Mouse (Mus musculus) heart, adult 11 months (tissue): ENCODE results near the gene Ctxn1.

Experiments
- DNase-seq: peaks from one replicate; pipeline ENCODE4 v3.0.0; 2022

The Ctxn1 gene

DNA sequence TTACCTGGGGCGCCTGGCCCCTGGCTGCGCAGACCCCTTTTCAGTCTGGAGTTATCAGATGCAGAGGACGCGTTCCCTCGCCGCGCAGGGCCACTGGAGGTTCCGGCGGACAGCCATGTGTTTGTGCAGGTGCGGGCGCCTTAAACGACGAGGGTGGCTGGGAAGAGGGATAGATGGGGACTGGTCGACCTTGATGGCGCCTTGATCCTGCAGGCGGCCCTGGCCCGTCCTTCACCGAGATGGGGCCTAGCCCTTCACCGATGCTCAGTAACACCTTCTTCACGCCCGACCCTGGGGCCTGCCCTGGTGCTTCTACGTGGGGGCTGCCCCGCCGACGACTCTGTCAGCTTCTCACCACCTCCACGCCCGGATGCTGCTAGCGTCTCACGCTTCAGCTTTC is 9.9 kb downstream of the Ctxn1 start:
- peak; percentile 93 for DNase-seq

DNA sequence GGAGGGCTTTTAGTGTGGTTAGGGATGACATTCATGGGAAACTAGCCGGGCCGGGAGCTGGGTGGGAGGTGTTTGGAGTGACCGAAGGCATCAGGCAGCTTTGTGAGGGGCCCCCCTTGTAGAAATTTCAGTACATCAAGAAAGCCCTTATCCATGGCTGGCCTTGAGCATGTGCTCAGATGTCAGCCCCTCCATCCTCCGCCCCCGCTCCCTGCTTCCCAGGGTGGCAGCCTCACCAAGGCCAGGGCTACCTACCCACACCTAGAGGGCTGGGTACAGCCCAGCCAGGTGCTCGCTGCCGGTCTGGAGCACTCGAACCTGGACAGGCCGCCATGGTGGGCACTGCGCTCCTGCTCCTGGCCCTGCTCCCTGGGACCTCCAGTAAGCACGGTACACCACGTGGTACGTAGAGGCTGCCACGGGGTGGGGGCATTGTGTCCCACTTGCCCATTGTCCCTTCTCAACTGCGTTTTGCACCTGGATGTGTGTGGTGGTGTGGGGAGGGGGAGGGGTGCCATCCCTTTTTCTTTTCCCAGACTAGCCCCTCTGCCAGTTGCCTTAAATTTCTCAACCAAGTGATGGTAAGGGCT is 11.0 kb downstream of the Ctxn1 start, which contains the start of gene Tgfbr3l:
Gene Tgfbr3l, plus strand, starts transcription at position 264 of the 590 bp plus-strand sequence.
- DNase-seq: peak; percentile 91

DNA sequence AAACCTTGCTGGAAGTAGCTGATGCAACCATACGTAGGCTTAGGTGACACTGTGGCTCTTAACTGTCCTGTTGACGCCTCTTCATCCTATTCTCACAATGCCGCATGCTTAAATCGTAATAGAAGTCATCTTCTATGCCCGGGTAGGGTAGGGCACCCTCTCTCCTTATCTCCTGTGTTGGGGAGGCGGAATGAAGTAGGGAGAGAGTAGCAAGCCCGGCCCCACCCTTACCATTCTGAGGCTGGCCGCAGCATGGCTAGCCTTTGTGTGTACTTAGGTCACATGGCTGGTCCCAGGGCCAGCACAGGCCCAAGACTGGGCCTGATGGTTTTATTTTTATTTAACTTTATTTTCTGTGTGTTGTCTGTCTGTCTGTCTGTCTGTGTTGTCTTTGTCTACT is 11.8 kb downstream of the Ctxn1 start:
- peak; percentile 70 for DNase-seq

DNA sequence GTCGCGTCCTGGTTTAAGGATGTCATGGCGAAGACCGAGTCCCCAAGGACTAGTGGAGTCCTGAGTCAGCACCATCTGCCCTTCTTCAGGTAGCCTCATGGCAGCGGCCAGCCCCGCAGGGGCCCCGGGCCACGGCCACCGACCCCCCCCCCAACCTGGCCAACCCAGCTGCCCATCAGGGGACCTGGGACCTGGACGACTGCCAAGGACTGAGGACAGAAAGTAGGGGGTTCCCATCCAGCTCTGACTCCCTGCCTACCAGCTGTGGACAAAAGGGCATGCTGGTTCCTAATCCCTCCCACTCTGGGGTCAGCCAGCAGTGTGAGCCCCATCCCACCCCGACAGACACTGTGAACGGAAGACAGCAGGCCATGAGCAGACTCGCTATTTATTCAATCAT is 13.3 kb downstream of the Ctxn1 start:
- peak; percentile 91 for DNase-seq

DNA sequence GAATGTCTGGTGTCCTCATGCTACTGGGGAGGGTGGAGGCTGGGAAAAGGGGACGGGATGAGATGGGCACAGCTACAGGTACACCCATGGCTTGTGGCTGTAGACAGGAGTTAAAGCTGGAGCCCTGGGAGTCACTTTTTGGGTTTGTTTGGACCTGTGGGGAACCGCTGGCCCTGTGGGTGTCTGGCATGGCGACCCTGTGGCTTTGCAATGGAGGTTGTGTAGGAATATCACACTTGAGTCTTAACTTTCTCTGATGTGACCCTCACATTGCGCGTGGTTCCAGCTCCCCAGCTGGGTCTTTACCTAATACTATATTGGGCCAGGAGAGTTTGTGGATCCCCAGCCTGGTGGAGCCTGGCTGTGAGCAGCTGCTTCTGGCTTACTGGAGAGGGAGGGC is 14.0 kb downstream of the Ctxn1 start:
- DNase-seq: peak; percentile 90

DNA sequence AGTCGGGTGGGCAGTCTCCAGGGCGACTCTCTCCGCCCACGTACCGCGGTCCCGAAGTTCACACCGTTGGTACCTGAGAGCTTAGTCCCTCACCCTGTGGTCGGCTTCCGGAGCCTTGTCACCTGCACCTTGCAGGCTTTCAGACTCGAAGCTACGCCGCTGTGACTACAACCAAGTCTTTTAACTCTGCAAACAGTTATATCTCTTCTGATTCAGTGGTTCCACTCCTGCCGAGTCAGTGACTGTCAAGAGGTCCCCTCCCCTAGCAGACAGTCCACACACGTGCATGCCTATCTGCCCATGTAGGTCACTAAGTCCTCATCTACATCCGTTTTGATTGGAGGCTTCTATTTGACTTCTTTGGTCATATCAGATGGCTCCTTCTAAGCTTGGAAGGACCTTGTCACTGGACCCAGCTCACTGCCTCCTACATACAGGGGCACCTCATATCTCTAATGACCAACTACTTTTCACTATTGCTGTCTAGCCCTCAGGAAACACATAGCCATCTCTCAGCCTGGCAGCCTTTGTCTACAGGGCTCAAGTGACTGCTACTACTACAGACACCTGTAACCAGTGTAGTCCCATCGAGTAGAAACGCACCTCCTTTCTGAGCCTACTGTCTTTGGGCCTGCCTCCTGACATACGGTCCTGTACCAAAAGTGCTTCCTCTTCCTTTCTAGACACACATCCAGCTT is 19.7 kb downstream of the Ctxn1 start:
- DNase-seq: peak; percentile 92

DNA sequence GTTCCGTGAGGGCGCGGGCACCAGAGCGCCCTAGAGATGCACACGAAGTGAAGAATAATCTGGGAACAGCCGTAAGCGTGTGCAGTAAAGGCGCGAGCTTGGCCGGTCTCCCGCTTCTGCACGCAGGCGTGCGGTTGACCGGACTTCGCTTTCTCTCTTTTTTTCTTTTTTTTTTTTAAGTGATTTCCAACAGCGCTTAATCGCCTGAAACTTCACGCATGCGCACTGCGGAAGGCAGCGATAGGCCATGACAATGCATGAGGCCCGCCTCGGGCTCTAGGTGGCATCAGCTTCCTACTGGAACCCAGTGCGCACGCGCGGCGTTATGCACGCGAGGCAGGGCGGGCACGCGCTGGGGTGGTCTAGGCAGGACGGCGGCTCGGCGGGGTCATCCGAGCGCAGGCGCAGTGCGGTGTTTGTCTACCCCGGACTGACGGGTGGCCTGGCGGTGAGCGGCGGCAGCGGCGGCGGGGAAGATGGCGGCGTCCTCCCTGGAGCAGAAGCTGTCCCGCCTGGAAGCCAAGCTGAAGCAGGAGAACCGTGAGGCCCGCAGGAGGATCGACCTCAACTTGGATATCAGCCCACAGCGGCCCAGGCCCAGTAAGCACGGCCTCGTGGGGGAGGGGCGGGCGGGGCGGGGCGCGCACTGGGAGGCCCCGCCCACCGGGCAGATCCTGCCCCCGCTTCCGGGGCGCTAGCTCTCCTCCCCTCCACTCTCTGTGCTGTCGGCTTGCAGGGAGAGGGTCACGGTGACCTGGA is 20.5 kb downstream of the Ctxn1 start, which contains the start of the genes Map2k7 and Gm49320:
Gene Map2k7, plus strand, starts transcription at position 307 of the 759 bp plus-strand sequence.
Gene Gm49320, plus strand, starts transcription at position 432 of the 759 bp plus-strand sequence.
- peak; percentile 100 for DNase-seq

DNA sequence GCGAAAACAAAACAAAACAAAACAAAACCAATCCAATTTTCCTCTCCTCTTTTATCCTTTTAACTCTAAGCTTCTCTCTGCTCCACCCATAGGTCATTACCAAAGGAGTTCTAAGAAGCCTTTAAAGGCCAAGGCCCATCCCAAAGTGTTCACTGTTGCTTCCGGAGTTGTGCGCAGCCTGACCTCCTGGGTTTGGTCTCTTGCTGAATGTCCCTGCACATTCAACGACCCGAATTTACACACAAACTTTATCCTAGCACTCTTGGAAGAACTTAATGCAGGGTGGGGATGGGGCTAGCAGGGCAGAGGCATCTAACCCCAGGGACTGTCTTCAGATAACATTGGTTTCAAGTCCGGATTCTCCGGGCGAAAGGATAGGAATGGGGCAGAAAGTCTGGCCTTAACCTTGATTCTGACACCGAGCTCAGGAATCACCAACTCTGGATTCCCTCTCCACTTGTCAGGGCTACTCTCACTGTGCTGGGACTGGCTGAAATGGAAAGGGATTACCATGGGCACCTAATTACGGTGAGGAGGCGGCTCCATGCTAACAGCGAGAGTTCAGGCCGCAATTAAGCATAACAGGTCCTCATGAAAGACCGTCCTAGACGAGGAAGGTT is 21.1 kb downstream of the Ctxn1 start:
- DNase-seq: no peak

DNA sequence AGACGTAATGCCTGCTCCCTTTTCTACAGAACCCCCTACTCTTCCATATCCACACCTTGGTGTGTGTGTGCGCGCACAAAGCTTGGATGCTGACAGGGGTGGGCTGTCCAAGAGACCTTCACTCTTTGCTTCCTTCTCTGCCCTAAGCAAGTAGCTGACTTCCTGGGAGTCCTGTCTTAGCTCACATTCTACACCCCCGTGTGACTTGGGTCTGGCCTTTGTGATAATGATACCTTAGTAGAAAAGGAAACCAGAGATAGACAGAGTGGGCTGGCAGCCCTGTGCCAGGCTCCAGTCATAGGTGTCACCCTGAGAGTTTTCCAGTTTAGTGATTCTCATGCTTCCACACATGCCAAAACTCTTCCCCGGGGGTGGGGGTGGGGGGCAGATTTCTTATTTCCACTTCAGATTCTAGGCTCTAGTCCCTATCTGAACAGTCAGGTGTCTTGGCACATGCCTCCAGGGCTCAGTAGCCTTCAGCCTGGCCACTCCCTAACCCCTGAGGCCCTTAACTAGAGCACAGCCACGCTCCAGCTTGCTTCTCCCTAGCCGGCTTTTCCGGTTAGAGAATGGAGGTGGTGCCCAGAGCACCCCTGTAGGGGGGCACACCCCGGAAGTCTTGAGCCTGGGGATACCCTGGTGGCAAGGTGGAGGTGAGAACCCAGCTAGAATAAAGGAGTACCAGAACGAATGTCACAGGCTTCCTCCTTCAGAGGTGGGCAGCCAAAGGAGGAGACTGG is 28.3 kb downstream of the Ctxn1 start:
- peak; percentile 88 for DNase-seq

DNA sequence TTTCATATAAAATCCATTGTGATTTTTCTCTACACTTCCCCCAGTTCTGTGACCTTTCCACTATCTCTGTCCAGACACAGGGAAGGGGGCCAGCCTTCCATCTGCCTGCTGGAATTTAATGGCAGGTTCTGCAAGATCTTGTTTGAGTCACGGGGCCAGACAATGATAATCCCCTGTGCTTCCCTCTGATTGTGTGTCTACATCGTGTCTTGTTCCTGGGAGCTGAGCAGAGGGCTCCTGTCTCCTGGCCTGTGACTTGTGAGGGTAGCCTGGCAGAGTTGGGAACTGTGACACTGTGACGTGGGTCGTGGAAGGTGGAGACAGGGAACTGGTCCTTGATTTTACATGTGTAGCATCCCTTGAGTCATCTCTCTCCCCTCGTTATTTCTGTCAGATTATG is 29.3 kb downstream of the Ctxn1 start:
- peak; percentile 64 for DNase-seq

DNA sequence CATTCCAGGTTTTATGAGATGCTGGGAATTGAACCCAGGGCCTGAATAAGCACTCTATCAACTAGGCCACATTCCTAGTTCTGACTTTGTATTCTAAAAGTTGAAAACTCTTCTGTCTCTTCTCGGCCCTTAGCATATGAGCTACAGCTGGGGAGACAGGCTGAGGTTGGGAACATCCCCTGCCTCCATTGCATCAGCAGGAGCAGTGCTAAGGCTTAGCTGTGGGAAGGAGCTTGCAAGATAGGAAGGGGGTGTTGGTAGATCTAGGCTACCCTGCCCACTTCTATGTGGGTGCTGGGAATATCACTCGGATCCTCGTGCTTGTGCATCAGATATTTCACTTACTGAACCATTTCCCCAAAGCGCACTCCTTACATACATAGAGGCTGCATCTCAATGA is 31.2 kb downstream of the Ctxn1 start:
- DNase-seq: peak; percentile 66

DNA sequence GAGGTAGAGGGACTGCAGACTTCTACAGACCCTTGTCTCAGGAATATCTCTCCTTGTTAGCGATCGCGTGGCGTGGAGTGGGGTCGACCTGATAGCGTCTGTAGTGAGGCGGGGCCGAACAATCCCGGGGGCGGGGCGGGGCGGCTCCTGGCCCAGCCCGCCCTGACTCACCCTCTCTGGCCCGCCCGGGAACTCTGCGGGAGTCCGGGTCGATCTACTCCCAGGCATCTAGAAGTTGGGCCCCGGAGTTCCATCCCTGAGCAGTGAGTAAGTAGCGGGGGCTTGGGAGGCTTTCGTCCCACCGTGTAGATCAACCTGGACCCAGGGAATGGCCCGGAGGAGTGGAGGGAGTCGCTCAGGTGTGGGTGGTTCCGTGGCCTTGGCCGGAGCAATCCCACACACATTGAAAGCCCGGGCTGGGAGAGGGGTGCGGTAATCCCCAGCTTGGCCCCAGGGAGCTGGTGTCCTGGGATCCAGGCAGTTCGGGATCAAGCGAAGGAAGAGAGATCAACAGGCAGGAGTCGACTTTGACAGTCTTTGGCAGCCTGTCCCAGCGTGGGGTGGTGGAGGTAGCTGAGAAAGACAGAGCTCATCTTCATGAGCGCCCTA is 32.2 kb downstream of the Ctxn1 start, which contains the start of gene Lrrc8e:
Gene Lrrc8e, plus strand, starts transcription at position 89 of the 609 bp plus-strand sequence.
- peak; percentile 81 for DNase-seq

DNA sequence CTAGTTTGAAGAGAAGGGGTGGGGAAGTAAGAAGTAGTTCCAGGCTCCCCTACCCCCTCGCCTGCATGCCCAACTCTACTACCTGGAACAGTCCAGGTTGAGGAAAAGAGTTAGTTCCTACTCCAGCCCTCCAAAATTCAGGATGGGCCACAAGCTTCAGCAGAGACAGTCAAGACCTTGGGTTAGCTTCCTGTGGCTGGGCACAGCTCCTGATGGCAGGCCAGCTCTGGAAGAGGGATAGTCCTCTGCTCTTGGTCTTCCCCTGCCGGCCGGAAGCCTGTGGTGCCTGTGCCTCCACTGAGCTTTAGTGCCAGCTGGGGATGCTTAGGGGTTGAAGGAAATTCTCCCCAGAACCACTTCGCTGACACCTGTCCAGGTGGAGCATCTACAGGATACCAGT is 32.8 kb downstream of the Ctxn1 start:
- peak; percentile 61 for DNase-seq

DNA sequence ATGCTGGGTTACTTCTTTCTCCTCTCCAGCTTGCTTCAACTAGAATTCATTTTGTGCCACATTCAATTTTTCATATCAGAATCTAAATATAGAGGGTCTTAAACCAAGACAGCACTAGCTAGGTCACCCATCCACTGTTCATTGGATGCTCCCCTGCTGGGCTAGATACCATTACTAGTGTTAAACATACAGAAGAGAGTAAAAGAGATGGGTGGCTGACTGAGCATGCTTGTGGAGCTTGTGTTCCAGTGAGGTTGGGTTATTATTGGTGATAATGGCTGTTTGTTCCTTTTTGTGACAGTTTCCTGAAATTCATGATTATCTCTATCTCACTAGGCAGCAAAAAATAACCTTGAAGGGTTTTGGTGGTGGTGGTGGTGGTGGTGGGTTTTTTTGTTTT is 37.0 kb downstream of the Ctxn1 start:
- DNase-seq: no peak

DNA sequence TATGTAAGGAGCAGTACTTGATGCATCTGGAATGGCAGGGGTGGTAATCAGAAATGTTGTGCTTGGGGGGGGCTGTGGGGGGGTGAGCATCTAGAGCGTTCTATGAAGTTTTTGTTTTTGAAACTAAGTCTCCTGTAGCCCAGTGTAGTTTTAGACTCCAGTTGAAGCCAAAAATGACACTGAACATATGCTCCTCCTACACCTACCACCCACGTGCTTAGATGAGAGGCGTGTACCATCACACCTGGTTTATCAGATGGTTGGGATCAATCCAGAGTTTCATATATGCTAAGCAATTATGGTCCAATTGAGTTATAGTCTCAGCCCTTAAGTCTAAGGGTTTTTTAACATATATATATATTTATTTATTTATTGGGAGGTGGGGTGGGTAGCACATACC is 39.5 kb downstream of the Ctxn1 start:
- DNase-seq: no peak

DNA sequence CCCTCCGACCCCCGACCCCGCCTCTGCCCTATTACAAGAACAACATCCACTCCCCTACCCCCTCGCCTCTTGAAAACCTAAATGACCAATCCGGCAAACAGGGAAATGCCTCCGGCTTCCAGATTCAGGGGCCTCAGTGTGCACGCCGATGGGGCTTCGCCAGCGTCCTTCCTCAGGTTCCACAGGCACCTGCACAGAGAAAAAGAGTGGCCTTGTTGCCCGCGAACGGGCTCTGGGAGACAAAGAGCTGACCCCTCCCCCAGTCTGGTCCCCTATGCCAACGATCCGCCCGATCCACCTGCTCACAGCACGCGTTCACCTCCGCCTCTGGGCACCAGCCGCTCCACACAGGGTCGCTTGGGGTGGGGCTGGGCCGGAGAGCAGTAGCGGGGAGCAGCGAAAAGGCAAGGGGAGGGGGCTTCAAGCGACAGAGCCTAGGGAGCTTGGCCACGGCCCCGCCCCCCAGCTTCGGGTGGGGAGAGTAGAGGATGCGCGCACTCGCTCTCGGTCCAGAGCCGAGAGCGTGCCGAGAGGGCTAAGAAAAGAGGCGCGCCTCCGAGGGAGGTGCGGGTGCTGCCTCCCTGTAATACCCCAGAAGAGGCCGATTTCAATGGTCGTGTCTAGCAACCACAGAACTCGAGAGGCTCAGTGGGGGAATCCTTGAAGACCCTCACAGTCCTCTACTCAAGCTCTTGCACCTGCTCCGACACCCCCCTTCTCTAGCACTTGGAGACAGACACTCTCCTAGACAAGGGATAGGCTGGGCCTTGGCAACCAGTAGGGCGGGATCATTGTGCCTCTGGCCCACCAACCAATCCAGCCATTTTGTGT is 42.1 kb downstream of the Ctxn1 start, which contains the start of gene Prr36:
Gene Prr36, minus strand, starts transcription at position 669 of the 831 bp plus-strand sequence.
- no peak for DNase-seq

DNA sequence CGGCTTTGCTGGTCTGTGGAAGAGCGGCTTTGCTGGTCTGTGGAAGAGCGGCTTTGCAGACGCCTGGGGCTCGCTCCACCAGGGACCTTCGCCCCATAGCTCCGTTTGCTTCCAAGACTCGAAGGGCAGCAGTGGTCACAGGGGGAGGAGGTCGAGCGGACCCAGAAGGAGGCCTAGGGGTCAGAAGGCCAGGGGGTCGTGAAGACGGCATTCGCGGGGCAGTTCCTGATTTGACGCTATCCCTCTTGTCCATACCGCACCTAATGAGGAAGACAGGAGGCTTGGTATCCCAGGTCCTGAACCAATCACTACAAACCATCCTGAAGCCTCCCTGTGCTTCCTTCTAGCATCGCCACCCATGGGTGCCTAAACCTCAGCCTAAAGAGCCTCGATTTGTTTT is 42.8 kb downstream of the Ctxn1 start:
- DNase-seq: no peak

DNA sequence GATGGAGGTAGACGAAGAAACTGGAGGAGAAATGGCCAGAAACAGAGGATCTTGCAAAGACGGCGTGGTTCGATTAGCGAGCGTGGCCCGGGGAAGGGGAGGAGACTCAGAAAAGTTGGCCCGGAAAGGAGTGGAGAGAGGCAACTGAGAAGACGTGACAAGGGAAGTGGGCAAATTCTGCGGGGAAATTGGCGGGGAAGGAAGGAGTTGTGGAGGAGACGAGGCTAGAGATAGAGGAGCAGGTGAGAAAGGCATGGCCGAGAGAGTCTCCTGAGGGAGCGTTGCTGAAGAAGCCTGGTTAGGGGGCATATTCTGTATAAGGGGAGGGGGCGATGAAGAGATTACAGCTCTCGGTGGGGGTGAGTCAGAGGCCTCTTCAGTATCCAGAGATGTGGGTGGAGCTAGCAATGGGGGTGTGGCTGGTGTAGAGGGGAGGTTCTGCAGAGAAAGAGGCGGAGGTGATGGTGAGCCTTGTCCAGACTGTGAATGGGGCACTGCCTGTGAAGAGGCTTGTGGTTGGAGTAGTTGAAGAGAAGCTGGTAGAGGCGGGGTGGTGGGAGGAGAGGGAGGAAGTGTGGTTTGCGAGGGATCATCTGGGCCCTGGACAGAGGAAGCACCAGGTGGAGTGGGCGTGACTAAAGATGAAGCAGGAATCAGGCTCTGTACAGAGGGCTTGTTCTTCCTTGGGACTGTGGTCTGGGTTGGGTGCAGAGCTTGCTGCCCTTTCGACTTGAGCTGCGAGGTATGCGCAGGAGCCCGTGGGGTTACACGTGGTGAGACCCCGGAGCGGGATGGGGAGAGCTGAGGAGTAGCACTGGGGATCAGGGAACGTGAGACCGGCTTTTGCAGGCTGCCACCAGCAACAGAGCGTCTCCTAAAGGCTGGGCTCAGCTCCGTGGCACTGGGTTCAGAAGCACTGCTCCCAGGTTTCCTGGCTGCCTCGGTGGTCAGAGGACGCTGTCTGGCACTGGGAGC is 44.8 kb downstream of the Ctxn1 start:
- peak; percentile 96 for DNase-seq

DNA sequence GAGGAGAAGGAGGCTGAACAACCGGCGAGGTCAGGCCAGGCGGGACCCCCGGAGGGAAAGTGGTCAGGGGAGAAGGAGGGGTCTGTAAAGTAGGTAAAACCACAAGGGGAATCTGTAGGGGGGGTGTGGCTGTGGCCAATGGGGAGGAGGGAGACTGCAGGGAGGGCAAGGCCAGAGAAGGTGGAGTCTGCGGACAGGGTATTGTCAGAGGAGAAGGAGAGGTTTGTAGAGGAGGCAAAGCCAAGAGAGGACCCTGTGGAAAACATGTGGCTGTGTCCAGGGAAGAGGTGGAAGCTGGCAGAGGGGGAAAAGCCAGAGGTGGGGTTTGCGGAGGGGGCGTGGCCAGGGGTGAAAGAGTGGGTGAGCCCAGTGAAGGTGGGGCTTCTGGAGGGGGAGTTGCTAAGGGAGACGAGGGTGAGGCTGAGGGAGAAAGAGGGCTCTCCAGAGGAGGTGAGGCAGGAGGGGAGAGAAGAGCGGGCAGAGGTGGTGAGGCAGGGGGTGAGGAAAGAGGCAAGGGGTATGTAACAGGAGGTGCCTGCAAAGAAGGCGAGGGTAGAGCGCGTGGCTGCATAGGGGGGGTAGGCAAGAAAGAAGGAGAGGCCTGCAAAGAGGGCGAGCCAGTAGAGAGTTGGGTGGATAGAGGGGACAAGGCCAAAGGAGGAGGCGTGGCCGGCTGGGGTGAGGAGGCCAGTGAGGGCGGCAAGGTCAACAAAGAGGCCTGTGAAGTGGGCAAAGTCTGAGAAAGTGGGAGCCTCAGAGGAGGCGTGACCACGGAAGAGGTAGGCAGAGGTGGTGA is 45.7 kb downstream of the Ctxn1 start:
- peak; percentile 96 for DNase-seq
